Mouse (Mus musculus): Measurements from ENCODE around the gene Cass4.

DNA sequence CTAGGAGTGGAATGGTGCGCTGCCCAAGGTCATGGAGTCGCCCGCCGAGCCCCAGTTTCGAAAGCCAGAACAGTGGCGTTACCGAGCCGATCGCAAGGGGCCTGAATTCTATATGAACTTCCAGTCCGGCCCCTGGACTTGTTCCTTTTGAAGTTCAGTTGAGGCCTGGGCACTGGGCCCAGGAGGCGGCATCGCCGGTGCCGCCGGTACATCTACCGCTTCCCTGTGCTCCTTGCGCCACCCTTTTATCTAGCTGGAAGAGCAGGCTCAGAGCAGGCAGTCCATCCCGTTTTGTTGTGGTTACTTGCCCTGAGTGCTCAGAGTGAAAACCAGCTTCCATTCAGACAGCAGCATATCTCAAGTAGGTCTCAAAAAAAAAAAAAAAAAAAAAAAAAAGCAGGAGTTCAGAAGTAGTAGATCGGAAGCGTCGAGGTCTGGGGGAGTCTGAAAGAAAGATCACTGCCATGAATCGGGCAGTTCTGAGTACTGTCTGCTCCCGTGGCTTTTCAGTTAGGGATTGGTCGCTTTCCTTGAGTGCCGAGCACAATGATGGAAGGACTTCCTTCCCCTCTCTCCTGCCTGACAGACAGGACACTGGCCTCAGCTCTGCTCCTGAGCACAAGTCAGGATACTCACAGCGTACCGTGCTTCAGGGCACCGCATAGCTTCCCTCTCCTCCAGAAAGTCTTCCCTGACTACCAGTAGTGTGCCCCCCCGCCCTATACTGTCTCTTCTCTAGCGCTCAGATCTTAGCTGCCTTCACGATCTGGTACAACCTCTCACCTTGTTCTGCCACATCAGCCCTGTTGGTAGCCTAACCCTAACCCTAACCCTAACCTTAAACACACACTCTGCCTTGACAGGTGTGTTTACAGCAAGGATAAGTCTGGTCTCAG is 47.3 kb upstream of the Cass4 start:
- TF ChIP-seq GATA1 (IDR thresholded peaks at IDR 0.05; ENCODE audit: low read length) (no peak), TAL1 (IDR thresholded peaks at IDR 0.05; ENCODE audit: low read length) (no peak)

Measured in erythroblast, embryonic 14.5 days (primary cell).